Mouse (Mus musculus): ENCODE measurements around the gene Macf1.
"Not testable (repeated sequence)": the region's sequence is repeated elsewhere in the genome, so short reads cannot be mapped to it uniquely, and the experiment has no call there.

The Macf1 gene

GRCm38 (mm10) chr4:123535271-123535670 is 148.9 kb downstream of the Macf1 start:
- peak; percentile 54 for DNase-seq (ENCODE audit: low spot score)

- DNase-seq (ENCODE audit: low spot score): no peak
Measured at GRCm38 (mm10) chr4:123532001-123532400, 152.2 kb downstream of the Macf1 start.

- DNase-seq (ENCODE audit: low spot score): no peak
Measured at GRCm38 (mm10) chr4:123530976-123531375, 153.2 kb downstream of the Macf1 start.

GRCm38 (mm10) chr4:123529230-123529629 is 154.9 kb downstream of the Macf1 start:
- no peak for DNase-seq (ENCODE audit: low spot score)

- DNase-seq (ENCODE audit: low spot score): no peak
Measured at GRCm38 (mm10) chr4:123527607-123528010, 156.6 kb downstream of the Macf1 start.

GRCm38 (mm10) chr4:123526779-123527280 is 157.3 kb downstream of the Macf1 start:
- no peak for DNase-seq (ENCODE audit: low spot score)

GRCm38 (mm10) chr4:123524746-123525145 is 159.4 kb downstream of the Macf1 start:
- DNase-seq (ENCODE audit: low spot score): no peak

GRCm38 (mm10) chr4:123520123-123520522 is 164.0 kb downstream of the Macf1 start:
- not testable (repeated sequence) for DNase-seq (ENCODE audit: low spot score)

GRCm38 (mm10) chr4:123515673-123516072 is 168.5 kb downstream of the Macf1 start:
- no peak for DNase-seq (ENCODE audit: low spot score)

GRCm38 (mm10) chr4:123510201-123510600 is 174.0 kb downstream of the Macf1 start:
- no peak for DNase-seq (ENCODE audit: low spot score)

GRCm38 (mm10) chr4:123489086-123489485 is 195.1 kb downstream of the Macf1 start:
- no peak for DNase-seq (ENCODE audit: low spot score)

- no peak for DNase-seq (ENCODE audit: low spot score)
Measured at GRCm38 (mm10) chr4:123479991-123480390, 204.2 kb downstream of the Macf1 start.

- DNase-seq (ENCODE audit: low spot score): no peak
Measured at GRCm38 (mm10) chr4:123478655-123479433, 205.3 kb downstream of the Macf1 start.

GRCm38 (mm10) chr4:123465799-123466198 is 218.4 kb downstream of the Macf1 start:
- no peak for DNase-seq (ENCODE audit: low spot score)

GRCm38 (mm10) chr4:123460595-123461272 is 223.4 kb downstream of the Macf1 start:
- no peak for DNase-seq (ENCODE audit: low spot score)

- no peak for DNase-seq (ENCODE audit: low spot score)
Measured at GRCm38 (mm10) chr4:123454871-123455640, 229.1 kb downstream of the Macf1 start.

- DNase-seq (ENCODE audit: low spot score): no peak
Measured at GRCm38 (mm10) chr4:123453729-123454128, 230.4 kb downstream of the Macf1 start.

GRCm38 (mm10) chr4:123451991-123452390 is 232.2 kb downstream of the Macf1 start:
- no peak for DNase-seq (ENCODE audit: low spot score)

GRCm38 (mm10) chr4:123449304-123449703 is 234.9 kb downstream of the Macf1 start:
- DNase-seq (ENCODE audit: low spot score): no peak

- no peak for DNase-seq (ENCODE audit: low spot score)
Measured at GRCm38 (mm10) chr4:123448015-123448414, 236.1 kb downstream of the Macf1 start.

- no peak for DNase-seq (ENCODE audit: low spot score)
Measured at GRCm38 (mm10) chr4:123447251-123447650, 236.9 kb downstream of the Macf1 start.

- DNase-seq (ENCODE audit: low spot score): no peak
Measured at GRCm38 (mm10) chr4:123446754-123447153, 237.4 kb downstream of the Macf1 start.

Measured in urinary bladder, postnatal 25 days (tissue).